Mouse (Mus musculus): ENCODE measurements around the gene Plin3.

DNA sequence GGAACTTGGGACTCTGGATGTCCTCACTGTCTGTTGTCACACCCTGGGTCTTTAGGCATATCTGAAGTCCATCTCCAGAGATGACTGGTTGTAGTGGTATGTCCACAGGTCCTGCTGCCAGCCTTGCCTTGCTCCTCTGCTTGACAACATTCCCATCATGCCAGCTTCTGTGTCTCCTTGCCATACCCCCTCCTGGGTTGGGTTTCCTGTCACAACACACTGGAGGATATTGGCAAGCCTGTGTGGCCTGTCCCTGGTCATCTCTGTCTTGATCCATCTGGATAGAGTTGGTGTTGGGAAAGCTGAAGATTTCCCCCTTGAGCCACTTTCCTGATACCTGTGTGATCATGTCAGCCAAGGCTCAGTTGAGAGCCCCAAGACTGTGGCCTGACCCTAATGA lies 48.0 kb upstream of the Plin3 start:
- no peak for TF ChIP-seq CTCF (conservative IDR thresholded peaks at IDR 0.05; ENCODE audit: insufficient read depth, insufficient read length, low read depth, low read length)
- no peak for TF ChIP-seq POLR2A (IDR thresholded peaks at IDR 0.05; ENCODE audit: low read depth, low read length)

All from kidney, adult 2 months (tissue).